Mouse (Mus musculus) right cerebral cortex, adult 2 months (tissue): ENCODE measurements at regions not wholly inside any gene's neighbourhood (a gene's known extent, or its start where the extent isn't known, plus 50 kb on each side); places are given as distances from the start of the nearest gene placed in this dataset.

Experiments
- DNase-seq, 2 experiments: peaks; one replicate each; pipeline ENCODE4 v3.0.0; 2021 to 2022; ENCODE audit warnings: low spot score in 2 of 2

DNA sequence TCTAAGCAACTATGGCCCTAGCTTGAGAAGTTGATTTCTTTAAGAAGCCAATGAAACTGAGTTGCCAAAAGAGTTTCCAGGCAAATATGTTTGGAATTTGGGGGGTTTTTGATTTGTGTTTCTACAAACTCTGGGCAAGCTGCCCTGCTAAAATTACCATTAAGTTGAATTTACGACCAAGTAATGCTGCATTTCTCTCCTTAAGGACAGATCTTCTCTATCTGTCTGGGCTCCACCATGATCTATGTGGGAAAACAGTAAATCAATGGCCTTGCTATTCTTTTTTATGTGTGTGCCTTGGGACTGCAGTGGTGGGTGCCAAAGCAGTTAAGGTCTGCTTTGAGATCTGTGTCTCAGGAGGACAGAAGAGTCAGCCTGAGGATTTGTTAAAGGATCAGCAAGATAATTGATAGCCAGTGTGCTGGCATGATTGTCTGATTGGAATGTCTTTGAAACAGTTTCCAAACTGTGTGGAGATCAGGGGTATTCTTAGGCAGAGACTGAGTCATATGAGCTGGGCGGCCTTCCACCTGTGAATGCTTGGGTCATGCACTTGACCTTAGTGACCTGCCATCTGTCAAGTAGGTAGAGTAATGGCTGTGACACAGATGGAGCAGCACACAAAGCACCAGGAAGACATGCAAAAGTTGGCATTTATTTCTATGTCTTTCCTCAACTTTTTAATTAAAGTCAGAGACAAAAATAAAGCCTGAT, 91.1 kb upstream of the Pmch start:
- no peak for DNase-seq

DNA sequence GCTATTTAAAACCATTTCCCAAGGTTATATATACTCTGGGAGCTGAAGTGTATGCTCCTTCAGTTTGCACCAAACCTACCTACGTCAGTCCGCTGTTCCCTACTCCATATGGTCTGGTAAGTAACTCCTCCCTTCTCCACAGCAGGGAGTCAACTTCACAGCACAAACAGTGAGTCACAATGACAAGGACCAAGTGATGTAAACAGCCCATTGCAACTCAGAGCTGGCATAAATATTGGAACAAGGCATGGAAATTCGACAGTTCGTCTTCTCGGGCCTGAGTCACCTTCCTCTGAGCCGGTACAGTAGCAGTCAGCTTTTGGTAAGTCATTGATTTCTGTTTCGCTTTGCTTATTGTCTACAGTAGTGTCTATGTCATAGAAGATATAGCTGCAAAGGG, 82.2 kb upstream of the Pmch start:
- peak; percentile 5 to 14 for DNase-seq

DNA sequence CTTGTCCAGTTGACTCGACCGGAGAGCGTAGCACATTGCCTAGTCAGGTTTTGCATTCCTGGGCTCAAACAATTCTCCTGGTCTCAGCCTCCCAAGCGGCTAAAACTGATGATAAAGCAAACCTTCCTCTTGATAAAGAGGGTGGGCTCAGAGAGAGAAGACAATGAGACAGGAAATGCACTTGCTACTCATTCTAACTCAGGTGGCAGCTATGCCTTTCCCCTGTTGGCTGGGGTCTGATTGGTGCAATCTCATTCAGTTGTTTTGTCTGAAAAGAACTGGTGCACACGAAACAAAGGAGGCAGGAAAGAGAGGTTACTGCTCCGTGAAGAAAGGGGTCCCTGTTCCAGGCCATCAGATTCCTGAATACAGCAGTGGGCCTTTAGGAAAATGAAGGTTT, 80.0 kb upstream of the Pmch start:
- no peak for DNase-seq

DNA sequence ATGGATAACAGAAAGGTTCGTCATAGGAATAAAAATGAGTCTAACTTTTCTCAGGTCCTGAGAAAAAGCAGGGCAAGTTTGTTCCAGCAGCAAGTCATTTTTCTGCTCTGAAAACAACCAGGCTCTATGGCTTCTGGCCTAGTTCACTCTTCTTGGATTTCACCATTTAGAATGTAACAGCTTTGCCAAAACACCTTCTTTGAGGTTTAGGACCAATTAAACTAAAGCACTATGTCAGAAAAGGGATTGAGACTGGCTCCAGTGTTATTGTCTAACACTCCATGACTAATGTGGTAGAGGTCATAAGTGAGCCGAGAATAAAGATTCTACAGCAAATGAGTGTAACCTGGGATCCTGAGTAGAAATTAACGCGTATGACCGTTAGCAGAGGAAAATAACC, 58.9 kb upstream of the Pmch start:
- no peak for DNase-seq
